Mouse (Mus musculus) midbrain, embryonic 15.5 days (tissue): Measurements from ENCODE around the gene Atp5d. TPM values are rescaled to one million over a fixed set of nuclear protein-coding genes. Genes with fewer than 3 reads are reported as not detected.

Experiments
- ATAC-seq: fragments of 200-750 bp; cut with Nextera tagmentation; replicated peaks from 2 replicates; pipeline ENCODE4 v1.8.0; 2017; ENCODE audit warnings: moderate TSS enrichment
- H3K27ac ChIP-seq: fragments of 300-500 bp; sonication (generic); 2 replicates; pipeline ENCODE4 v1.5.1; 2015; ENCODE audit warnings: mild to moderate bottlenecking, inconsistent platforms
- H3K27me3 ChIP-seq: fragments of 300-500 bp; sonication (generic); replicated peaks from 2 replicates; pipeline ENCODE4 v1.6.1; 2015; ENCODE audit warnings: inconsistent platforms
- H3K36me3 ChIP-seq: fragments of 300-500 bp; sonication (generic); replicated peaks from 2 replicates; pipeline ENCODE4 v1.6.1; 2015; ENCODE audit warnings: inconsistent platforms
- H3K4me1 ChIP-seq: fragments of 300-500 bp; sonication (generic); 2 replicates; pipeline ENCODE4 v1.6.1; 2015; ENCODE audit warnings: inconsistent platforms
- H3K4me2 ChIP-seq: fragments of 300-500 bp; sonication (generic); 2 replicates; pipeline ENCODE4 v1.6.1; 2015; ENCODE audit warnings: inconsistent platforms, mild to moderate bottlenecking, moderate library complexity
- H3K4me3 ChIP-seq: fragments of 300-500 bp; sonication (generic); 2 replicates; pipeline ENCODE4 v1.5.1; 2015; ENCODE audit warnings: mild to moderate bottlenecking, inconsistent platforms
- H3K9ac ChIP-seq: fragments of 300-500 bp; sonication (generic); 2 replicates; pipeline ENCODE4 v1.6.1; 2015; ENCODE audit warnings: mild to moderate bottlenecking, inconsistent platforms
- H3K9me3 ChIP-seq: fragments of 300-500 bp; sonication (generic); 2 replicates; pipeline ENCODE4 v1.6.1; 2016; ENCODE audit warnings: inconsistent platforms
- WGBS: fragments of 180-500 bp; shearing (Covaris S2); methylation state at CpG from one replicate; pipeline ENCODE4 v1.1.7; 2015; ENCODE audit warnings: mixed read lengths; 5-methylcytosine and 5-hydroxymethylcytosine counted together
- polyA plus RNA-seq: library from polyadenylated mRNA; unstranded; fragments of >200 nt; fragmentation: Nextera tagmentation; extraction: Ambion mirVana; gene quantifications from 2 replicates; pipeline ENCODE4 v1.2.1, GENCODE M21; 2015

Gene Atp5d
- 444 and 468 TPM in 2 replicates for polyA plus RNA-seq

DNA sequence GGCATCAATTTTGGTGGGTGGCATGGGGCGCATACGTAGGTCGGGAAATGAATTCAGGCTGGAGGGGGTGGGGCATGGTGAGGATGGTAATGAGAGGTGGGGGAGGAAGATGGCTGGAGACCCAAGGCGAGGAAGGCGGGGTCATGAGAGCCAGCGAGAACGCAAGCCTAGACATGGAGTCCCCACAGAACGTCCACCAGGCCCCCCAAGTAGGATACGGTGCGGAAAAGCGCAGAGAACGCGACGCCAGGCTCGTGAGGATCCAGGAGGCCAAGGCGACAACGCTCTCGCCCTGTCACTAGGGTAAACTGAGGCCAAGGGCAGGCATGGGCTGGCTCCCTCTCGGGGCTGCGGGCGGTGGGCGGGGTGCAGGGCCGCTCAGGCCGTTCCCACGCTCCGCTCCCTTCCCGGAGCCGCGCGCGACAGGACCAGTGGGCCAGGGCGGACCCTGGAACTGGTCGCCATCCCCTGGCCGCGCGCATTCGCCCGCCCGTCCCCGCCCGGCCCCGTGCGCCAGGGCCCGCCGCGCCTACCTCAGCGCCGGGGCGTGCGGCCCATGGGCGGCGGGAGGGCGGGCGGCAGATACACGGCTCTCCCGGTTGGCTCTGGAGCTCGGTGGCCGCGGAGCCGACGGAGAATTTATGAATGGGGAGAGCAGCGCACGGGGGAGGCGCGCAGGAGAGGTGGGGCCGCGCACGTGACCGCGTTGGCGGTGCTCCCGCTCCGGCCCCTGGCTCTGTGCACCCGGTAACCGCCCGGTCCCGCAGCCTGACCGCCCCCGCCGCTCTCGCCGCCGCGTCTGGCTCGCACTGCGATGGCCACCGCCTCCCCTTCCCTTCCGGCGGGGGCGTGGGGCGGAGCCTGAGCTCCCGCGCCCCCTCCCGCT lies at the start of gene Atp5d:
Gene Atp5d, plus strand, starts transcription at position 80 of the 886 bp plus-strand sequence.
- H3K9ac ChIP-seq = peak within 1 kb of the TSS; percentile 97
- H3K27me3 ChIP-seq = no peaks in the 10 kb centered on the region
- no peaks in the 10 kb centered on the region for H3K9me3 ChIP-seq
- peaks cover 18% of the 10 kb centered on the region; the same call in 1 of the 2 replicates for H3K36me3 ChIP-seq
- H3K4me2 ChIP-seq = peak within 1 kb of the TSS; percentile 94
- peak; percentile 34 for ATAC-seq
- WGBS = under 1% methylated on average over 81 of the region's 94 CpGs
- H3K4me3 ChIP-seq = peak within 1 kb of the TSS; percentile 79
- peak within 1 kb of the TSS; percentile 96 for H3K27ac ChIP-seq
- H3K4me1 ChIP-seq = peaks cover 56% of the 10 kb centered on the region

DNA sequence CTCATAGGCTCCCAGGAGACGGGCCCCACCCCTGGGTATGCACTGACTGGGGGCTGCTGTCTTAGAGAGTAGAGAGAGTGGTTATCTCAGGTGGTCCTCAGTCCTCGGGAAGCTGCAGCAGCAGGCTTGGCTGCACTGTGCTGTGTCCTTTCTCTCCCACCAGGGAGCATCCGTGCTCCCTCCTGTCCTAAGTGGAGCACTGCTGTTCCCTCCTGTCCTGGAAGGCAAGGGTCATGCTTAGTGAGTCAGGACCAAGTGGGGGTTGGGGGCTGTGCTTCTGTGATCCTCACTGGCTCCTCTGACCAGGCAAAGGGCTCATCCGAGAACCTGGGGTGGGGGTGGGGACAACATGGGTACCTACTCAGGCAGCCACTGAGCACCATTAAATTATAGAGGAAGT lies 49.3 kb upstream of the Atp5d start:
- no peak overlapping the region for H3K4me2 ChIP-seq
- H3K27me3 ChIP-seq = no peaks in the 10 kb centered on the region
- no peaks in the 10 kb centered on the region for H3K9me3 ChIP-seq
- ATAC-seq = 0 out of 2 replicates have a peak, but pooled peaks have one; percentile 24
- H3K4me3 ChIP-seq = no peak overlapping the region
- WGBS = 51% methylated on average over 4 of the region's 4 CpGs
- no peak overlapping the region for H3K27ac ChIP-seq
- H3K9ac ChIP-seq = no peak overlapping the region
- H3K36me3 ChIP-seq = no peaks in the 10 kb centered on the region; the same call in 1 of the 2 replicates
- H3K4me1 ChIP-seq = no peaks in the 10 kb centered on the region

DNA sequence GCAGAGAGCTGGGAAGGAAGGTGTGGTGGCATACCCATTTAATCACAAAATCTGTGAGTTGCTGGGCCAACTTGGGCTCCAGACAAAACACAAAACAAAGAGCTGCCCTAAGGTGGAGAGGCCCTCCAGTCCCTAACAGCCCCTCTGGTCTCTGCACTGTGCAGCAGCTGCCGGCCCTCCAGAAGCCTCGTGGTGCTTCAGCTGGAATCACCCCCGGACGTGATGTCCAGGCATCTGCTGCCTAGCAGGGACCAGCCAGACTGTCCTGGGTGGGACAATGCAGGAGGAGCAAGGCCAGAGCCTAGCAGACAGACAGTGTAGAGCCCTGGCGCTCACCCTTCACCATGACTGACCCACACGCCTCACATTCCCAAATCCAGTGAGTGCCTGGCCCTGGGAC lies 46.9 kb upstream of the Atp5d start:
- Histone ChIP-seq H3K4me1 (no peaks in the 10 kb centered on the region), H3K27ac (no peak overlapping the region), H3K4me2 (no peak overlapping the region), H3K9me3 (no peaks in the 10 kb centered on the region), H3K4me3 (no peak overlapping the region), H3K36me3 (no peaks in the 10 kb centered on the region), H3K9ac (no peak overlapping the region), H3K27me3 (no peaks in the 10 kb centered on the region)
- no peak for ATAC-seq
- 93% methylated on average over 6 of the region's 6 CpGs for WGBS

DNA sequence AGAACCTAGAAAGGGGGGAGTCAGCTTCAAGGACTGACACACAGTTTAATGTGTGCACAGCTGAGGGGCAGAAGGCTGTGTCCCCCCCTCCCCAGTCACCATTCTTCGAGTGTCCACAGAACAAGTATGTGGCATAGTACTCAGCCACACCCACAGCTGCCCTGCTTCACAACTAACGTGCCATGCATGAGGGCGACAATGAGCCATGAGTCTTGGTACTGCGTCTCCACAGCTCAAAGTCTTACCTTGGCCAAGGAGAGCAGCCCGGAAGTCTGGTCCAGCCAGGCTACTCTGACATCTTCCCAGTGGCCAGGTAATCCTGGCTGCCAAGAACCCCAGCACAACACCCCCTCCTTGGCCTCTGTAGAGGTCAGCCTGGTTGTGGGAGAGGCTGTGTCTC lies 45.7 kb upstream of the Atp5d start:
- no peak overlapping the region for H3K27ac ChIP-seq

DNA sequence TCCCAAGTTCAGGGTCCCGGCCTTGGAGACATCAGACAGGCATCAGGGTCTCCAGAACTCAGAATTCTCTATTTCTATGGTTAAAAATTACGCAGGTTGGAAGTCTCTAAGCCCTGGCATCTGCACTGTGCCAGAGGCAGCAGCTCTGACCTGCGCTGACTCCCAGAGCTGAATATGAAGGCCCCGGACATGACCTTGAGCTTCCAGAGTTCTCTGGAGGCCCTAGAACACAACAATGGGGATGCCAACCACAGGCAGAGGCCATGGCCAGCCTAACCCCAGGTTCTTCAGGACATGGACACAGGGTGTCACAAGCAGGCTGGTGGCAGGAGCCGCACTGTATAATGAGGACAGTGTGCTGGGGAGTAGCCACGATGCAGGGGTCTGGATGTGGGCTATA lies 44.3 kb upstream of the Atp5d start:
- ATAC-seq = no peak
- no peak overlapping the region for H3K27ac ChIP-seq
- H3K4me1 ChIP-seq = no peaks in the 10 kb centered on the region
- H3K9ac ChIP-seq = no peak overlapping the region
- H3K9me3 ChIP-seq = no peaks in the 10 kb centered on the region
- H3K4me3 ChIP-seq = no peak overlapping the region
- no peak overlapping the region for H3K4me2 ChIP-seq
- H3K27me3 ChIP-seq = no peaks in the 10 kb centered on the region
- 90% methylated on average over 6 of the region's 6 CpGs for WGBS
- no peaks in the 10 kb centered on the region for H3K36me3 ChIP-seq

More for the DNA sequence above, 45.7 kb upstream of the Atp5d start:
- Histone ChIP-seq H3K36me3 (no peaks in the 10 kb centered on the region), H3K27me3 (no peaks in the 10 kb centered on the region), H3K9ac (no peak overlapping the region), H3K9me3 (no peaks in the 10 kb centered on the region), H3K4me1 (no peaks in the 10 kb centered on the region), H3K4me2 (no peak overlapping the region), H3K4me3 (no peak overlapping the region)
- WGBS = 86% methylated on average over 5 of the region's 5 CpGs
- ATAC-seq = no peak

GRCm38 (mm10) chr10:80094684-80095083 lies 43.7 kb upstream of the Atp5d start:
- 83% methylated on average over 3 of the region's 3 CpGs for WGBS
- Histone ChIP-seq H3K4me1 (no peaks in the 10 kb centered on the region), H3K4me3 (no peak overlapping the region), H3K4me2 (no peak overlapping the region), H3K36me3 (no peaks in the 10 kb centered on the region), H3K27ac (no peak overlapping the region), H3K9ac (no peak overlapping the region), H3K27me3 (no peaks in the 10 kb centered on the region), H3K9me3 (no peaks in the 10 kb centered on the region)
- ATAC-seq = no peak

- H3K27ac ChIP-seq = no peak overlapping the region
- 90% methylated on average over 5 of the region's 5 CpGs for WGBS
- H3K9me3 ChIP-seq = no peaks in the 10 kb centered on the region
- H3K9ac ChIP-seq = no peak overlapping the region
- no peak overlapping the region for H3K4me3 ChIP-seq
- peaks cover 4% of the 10 kb centered on the region; the same call in 1 of the 2 replicates for H3K4me1 ChIP-seq
- no peak for ATAC-seq
- H3K36me3 ChIP-seq = no peaks in the 10 kb centered on the region
- H3K4me2 ChIP-seq = no peak overlapping the region
- no peaks in the 10 kb centered on the region for H3K27me3 ChIP-seq
Measured at GRCm38 (mm10) chr10:80095547-80095946, 42.9 kb upstream of the Atp5d start.

DNA sequence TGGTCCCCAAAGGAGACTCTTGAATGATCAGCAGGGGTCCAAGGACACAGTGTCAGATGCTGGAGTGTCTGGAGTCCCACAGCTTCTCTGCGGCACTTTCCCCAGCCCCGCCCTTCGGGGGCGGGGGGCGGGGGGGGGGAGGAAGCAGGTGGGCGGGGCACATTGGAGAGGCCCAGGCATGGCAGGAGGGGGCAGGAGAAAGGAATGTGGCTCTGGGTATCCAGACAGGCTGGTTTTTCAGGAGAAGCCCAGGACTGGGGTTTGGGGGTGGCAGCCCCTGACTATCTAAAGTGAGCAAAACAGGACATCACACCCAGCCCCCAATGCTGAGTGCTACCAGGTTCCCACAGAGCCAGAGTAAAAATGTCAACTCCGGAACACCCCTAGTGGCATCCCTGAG lies 41.2 kb upstream of the Atp5d start:
- Histone ChIP-seq H3K27ac (no peak overlapping the region), H3K4me3 (no peak overlapping the region), H3K36me3 (no peaks in the 10 kb centered on the region), H3K4me2 (no peak overlapping the region), H3K9ac (no peak overlapping the region), H3K4me1 (peaks cover 18% of the 10 kb centered on the region), H3K27me3 (no peaks in the 10 kb centered on the region), H3K9me3 (no peaks in the 10 kb centered on the region)
- 25% methylated on average over 7 of the region's 7 CpGs for WGBS
- ATAC-seq = no peak

GRCm38 (mm10) chr10:80098630-80099029 lies 39.8 kb upstream of the Atp5d start:
- Histone ChIP-seq H3K36me3 (no peaks in the 10 kb centered on the region), H3K9me3 (no peaks in the 10 kb centered on the region), H3K27ac (no peak overlapping the region), H3K4me1 (peaks cover 23% of the 10 kb centered on the region), H3K4me2 (no peak overlapping the region), H3K9ac (no peak overlapping the region), H3K27me3 (no peaks in the 10 kb centered on the region), H3K4me3 (no peak overlapping the region)
- no peak for ATAC-seq
- WGBS = 85% methylated on average over 5 of the region's 5 CpGs

DNA sequence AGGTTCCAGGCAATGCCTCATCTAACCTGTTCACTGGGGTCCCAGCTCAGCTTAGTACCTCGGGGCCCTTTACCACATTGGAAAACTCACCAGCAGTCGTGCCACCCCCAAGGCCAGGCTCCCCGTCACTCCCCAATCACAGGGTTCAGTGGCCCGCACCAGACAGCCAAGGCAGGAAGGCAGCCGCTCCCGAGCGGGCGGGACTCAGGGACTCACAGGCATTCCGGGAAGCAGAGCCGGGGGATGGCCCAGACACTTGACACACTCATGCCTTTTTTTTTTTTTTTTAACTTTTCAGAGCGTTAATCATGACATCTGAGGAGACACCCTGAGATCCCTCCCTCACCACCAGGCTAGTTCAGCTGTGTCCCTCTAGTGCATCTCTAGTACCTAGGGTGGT lies 37.5 kb upstream of the Atp5d start:
- no peak overlapping the region for H3K27ac ChIP-seq
- H3K4me1 ChIP-seq = peaks cover 23% of the 10 kb centered on the region
- H3K36me3 ChIP-seq = no peaks in the 10 kb centered on the region
- H3K27me3 ChIP-seq = no peaks in the 10 kb centered on the region
- H3K4me3 ChIP-seq = no peak overlapping the region
- H3K9ac ChIP-seq = no peak overlapping the region
- ATAC-seq = no peak
- WGBS = 70% methylated on average over 11 of the region's 11 CpGs
- peak overlapping the region; percentile 93; the same call in 1 of the 2 replicates for H3K4me2 ChIP-seq
- no peaks in the 10 kb centered on the region for H3K9me3 ChIP-seq

GRCm38 (mm10) chr10:80102216-80102915 lies 36.1 kb upstream of the Atp5d start:
- Histone ChIP-seq H3K9ac (peak overlapping the region; percentile 82), H3K9me3 (no peaks in the 10 kb centered on the region), H3K4me3 (peak overlapping the region; percentile 88), H3K27me3 (no peaks in the 10 kb centered on the region), H3K4me2 (peak overlapping the region; percentile 93), H3K36me3 (no peaks in the 10 kb centered on the region), H3K4me1 (peaks cover 23% of the 10 kb centered on the region), H3K27ac (peak overlapping the region; percentile 70)
- WGBS = under 1% methylated on average over 57 of the region's 59 CpGs
- peak; percentile 87 for ATAC-seq

DNA sequence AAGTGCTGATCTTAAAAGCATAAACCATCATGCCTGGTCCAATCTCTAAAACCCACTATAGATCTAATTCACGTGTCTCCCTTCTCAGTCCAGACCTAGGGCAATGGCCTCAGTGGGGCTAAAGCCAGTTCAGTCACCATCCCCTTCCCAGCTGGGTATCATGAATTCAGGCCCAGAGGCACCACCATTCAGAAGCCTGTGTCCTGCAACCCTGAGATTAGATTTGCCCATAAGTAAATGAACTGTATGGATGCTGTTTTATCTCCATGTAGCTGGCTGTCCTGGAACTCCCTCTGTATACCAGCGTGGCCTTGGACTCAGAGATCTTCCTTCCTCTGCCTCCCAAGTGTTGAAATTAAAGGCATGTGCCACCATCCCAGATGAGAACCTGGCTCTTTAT lies 35.4 kb upstream of the Atp5d start:
- Histone ChIP-seq H3K4me2 (peak overlapping the region; percentile 93), H3K27ac (peak overlapping the region; percentile 70), H3K9ac (peak overlapping the region; percentile 82; the same call in 1 of the 2 replicates), H3K36me3 (no peaks in the 10 kb centered on the region), H3K9me3 (no peaks in the 10 kb centered on the region), H3K27me3 (no peaks in the 10 kb centered on the region), H3K4me1 (peaks cover 23% of the 10 kb centered on the region), H3K4me3 (peak overlapping the region; percentile 88; the same call in 1 of the 2 replicates)
- WGBS = 87% methylated on average over 2 of the region's 2 CpGs
- no peak for ATAC-seq
